Mouse (Mus musculus) testis, adult 2 months (tissue): ENCODE measurements around the gene Reps1.

Experiments
- CTCF ChIP-seq: fragments of 200-500 bp; IDR thresholded peaks from 2 replicates; pipeline ENCODE4 v1.5.1; 2012; ENCODE audit warnings: low read depth, mild to moderate bottlenecking, inconsistent platforms, low read length, moderate library complexity; ENCODE audit not compliant: control insufficient read depth, insufficient read depth, insufficient replicate concordance
- POLR2A ChIP-seq: fragments of 200-500 bp; IDR thresholded peaks from 2 replicates; pipeline ENCODE4 v1.6.1; 2012; ENCODE audit warnings: low read depth, mild to moderate bottlenecking, inconsistent platforms, low read length, moderate library complexity; ENCODE audit not compliant: control insufficient read depth

DNA sequence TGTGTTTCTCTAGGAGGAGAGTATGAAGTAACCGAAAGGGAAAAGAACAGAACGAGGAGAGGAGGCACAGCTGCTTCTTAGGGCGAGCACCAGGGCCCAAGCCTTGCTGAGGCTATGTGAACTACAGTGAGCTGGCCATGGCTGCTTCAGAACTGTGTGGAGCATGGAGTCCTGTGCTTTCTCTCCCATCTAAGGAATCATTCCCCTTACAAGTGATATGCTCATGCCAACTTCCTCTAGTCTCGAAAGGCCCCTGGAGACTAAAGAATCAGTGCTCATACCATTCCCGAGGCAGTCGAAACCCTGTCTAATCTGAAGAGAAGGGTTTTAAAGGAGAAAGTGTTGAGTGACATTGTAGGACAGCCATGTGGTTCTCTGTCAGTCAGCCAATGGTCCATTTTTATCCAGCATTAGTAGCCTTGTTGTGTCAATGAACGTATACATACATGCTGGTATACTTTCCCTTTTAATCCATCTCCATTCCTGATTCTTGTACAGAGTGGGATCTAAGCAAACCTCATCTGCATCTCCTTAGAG, 106.8 kb downstream of the Reps1 start:
- TF ChIP-seq POLR2A (no peak), CTCF (no peak)
